12 mouse cellular contexts compared by ENCODE assay signal in genomic region chr12:79575041-79575541, GRCm38 (mm10).
"Had no signal": no experiment of that assay in that cellular context is flagged by ENCODE, and none has a peak within 500 bp of the region (broad histone marks: within the 10 kb centered on the region; RNA-seq: fewer than 3 reads in every experiment).

No protein-coding gene starts in this region.

- ATAC-seq: lung, postnatal 0 days had no signal

- H3K36me3 ChIP-seq: liver, embryonic 15.5 days; neural tube, embryonic 12.5 days had no signal

- H3K4me3 ChIP-seq: liver, embryonic 15.5 days; neural tube, embryonic 12.5 days had no signal

- H3K27me3 ChIP-seq: liver, embryonic 15.5 days; neural tube, embryonic 12.5 days had no signal

- H3K9ac ChIP-seq: liver, embryonic 15.5 days; neural tube, embryonic 12.5 days had no signal

- H3K4me1 ChIP-seq: liver, embryonic 15.5 days; neural tube, embryonic 12.5 days had no signal

- H3K9me3 ChIP-seq: liver, embryonic 15.5 days; neural tube, embryonic 12.5 days had no signal

- H3K27ac ChIP-seq: liver, embryonic 15.5 days; neural tube, embryonic 12.5 days had no signal

- H3K4me2 ChIP-seq: liver, embryonic 11.5 days; liver, embryonic 15.5 days; neural tube, embryonic 12.5 days had no signal

- DNase-seq: kidney, adult 11 months; kidney, postnatal 36 days; layer of hippocampus, adult 9-11 months; layer of hippocampus, postnatal 36 days; lung, adult 2 months; lung, postnatal 36 days; midbrain, embryonic 14.5 days; right cerebral cortex, postnatal 14 days had no signal
